Mouse (Mus musculus): Measurements from ENCODE around the gene A730071L15Rik. TPM values are rescaled to one million over a fixed set of nuclear protein-coding genes. Genes with fewer than 3 reads are reported as not detected.

A730071L15Rik gene
- polyA plus RNA-seq, 1 experiment = 0.74 TPM

DNA sequence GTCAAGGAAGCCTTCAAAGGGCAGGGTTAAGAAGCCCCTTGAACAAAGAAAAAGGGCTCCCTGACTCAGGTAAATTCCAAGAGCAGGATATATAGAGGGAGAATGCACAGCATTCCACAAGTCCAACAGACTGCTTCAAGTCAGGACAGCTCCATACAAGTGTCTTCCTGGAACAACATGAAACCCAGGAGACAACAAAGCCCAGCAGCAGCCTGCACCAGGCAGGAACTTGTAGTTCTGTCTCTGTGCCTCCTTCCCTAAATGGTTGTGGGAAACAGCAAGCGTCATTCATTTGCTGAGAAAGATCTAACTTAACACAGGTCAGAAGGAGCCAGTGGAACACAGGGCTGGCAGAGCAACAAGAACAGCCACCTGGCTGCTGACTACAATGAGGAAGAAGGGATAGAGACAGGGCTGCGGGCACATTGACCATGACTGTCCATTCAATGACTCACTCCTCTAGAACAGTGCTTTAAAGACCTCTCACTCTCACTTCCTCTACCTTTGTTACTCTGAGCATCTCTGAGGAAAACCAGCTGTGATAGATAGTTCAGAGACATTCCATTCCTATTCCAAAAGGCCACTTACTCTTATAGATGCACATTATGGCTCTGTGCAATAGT lies 30.7 kb upstream of the A730071L15Rik start:
- H3K4me1 ChIP-seq (ENCODE audit: control insufficient read depth, insufficient read depth, low read length) = no peaks in the 10 kb centered on the region
- no peak overlapping the region for H3K4me3 ChIP-seq (ENCODE audit: control insufficient read depth, low read depth, low read length)
- H3K27ac ChIP-seq (ENCODE audit: control insufficient read depth, insufficient read depth, low read depth, low read length) = no peak overlapping the region
- TF ChIP-seq CTCF (IDR thresholded peaks at IDR 0.05; ENCODE audit: control insufficient read depth, insufficient read depth, insufficient replicate concordance, low read depth, low read length) (no peak), POLR2A (IDR thresholded peaks at IDR 0.05; ENCODE audit: control insufficient read depth, low read depth, low read length) (no peak)
- no peaks in the 10 kb centered on the region for H3K27me3 ChIP-seq (ENCODE audit: control insufficient read depth, insufficient read depth, low read length)
- H3K36me3 ChIP-seq (ENCODE audit: control insufficient read depth, insufficient read depth, low read length) = no peaks in the 10 kb centered on the region

DNA sequence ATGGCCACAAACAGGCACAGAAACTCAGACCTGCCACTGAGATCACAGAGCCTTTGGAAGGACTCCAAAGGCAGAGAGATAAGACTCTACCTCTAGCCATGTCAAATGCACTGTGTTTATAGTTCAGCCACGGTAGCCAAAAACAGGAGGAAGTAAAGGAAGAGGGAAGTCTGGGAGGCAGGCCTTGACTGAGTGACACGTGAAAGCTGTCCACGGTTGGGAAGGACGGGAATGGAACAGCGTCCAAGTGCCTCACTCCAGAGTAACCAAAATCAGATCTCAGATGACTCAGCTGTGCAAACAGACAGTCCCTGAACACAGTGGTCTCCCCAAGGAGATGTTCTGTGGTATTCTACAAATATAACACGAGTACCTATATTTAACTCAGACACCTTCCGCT lies 25.1 kb upstream of the A730071L15Rik start:
- TF ChIP-seq CTCF (IDR thresholded peaks at IDR 0.05; ENCODE audit: control insufficient read depth, insufficient read depth, insufficient replicate concordance, low read depth, low read length) (no peak), POLR2A (IDR thresholded peaks at IDR 0.05; ENCODE audit: control insufficient read depth, low read depth, low read length) (no peak)
- Histone ChIP-seq H3K4me1 (ENCODE audit: control insufficient read depth, insufficient read depth, low read length) (no peaks in the 10 kb centered on the region), H3K4me3 (ENCODE audit: control insufficient read depth, low read depth, low read length) (no peak overlapping the region), H3K27ac (ENCODE audit: control insufficient read depth, insufficient read depth, low read depth, low read length) (no peak overlapping the region), H3K27me3 (ENCODE audit: control insufficient read depth, insufficient read depth, low read length) (no peaks in the 10 kb centered on the region), H3K36me3 (ENCODE audit: control insufficient read depth, insufficient read depth, low read length) (no peaks in the 10 kb centered on the region)

DNA sequence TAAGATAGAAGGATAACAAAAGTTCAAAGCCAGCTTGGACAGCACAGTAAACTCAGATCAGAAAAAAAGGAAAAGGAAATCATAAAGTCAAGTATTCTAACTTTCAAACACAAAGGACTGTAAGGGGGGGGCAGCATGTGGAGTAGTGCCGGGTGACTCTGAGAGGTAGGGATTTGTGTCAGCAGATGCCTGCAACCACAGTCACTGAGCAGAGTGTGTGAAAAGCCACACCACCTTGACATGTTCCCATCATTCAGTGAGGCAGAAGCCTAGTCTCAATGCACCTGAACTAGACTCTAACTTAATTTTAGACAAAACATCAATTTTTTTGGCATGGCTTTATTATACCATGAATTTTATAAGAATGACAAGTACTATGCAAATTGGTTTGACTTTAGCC lies 24.3 kb upstream of the A730071L15Rik start:
- no peak overlapping the region for H3K4me3 ChIP-seq (ENCODE audit: control insufficient read depth, low read depth, low read length)
- H3K27me3 ChIP-seq (ENCODE audit: control insufficient read depth, insufficient read depth, low read length) = no peaks in the 10 kb centered on the region
- TF ChIP-seq POLR2A (IDR thresholded peaks at IDR 0.05; ENCODE audit: control insufficient read depth, low read depth, low read length) (no peak), CTCF (IDR thresholded peaks at IDR 0.05; ENCODE audit: control insufficient read depth, insufficient read depth, insufficient replicate concordance, low read depth, low read length) (no peak)
- no peak overlapping the region for H3K27ac ChIP-seq (ENCODE audit: control insufficient read depth, insufficient read depth, low read depth, low read length)
- H3K4me1 ChIP-seq (ENCODE audit: control insufficient read depth, insufficient read depth, low read length) = no peaks in the 10 kb centered on the region
- no peaks in the 10 kb centered on the region for H3K36me3 ChIP-seq (ENCODE audit: control insufficient read depth, insufficient read depth, low read length)

DNA sequence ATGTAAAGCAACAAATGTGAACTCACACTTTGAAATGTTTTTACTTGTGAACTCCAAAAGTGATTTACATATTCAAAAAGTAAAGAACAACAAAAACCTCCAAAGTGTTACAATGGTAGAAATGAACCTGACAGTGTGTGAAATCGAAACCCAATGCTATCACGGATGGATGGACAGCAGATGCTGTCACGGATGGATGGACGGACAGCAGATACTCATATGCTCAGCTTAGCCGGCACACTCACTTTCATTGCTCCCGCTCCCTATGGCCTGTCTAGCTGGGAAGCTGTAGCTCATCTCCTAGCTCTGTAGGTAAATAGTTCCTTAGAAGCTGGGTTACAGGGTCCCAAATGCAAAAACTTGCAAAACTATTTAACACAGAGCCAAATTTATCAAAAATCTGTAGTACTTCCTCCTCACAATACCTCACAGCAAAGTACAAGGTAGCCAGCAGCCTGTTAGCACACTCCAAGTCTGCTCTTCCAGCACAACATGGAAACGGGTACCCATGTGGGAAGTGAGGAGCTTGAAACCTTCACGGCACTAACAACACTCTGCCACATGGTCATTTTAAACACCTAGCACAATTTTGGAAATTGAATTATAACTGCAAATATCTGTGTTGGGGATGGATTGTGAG lies 21.9 kb upstream of the A730071L15Rik start:
- Histone ChIP-seq H3K27me3 (ENCODE audit: control insufficient read depth, insufficient read depth, low read length) (no peaks in the 10 kb centered on the region), H3K4me3 (ENCODE audit: control insufficient read depth, low read depth, low read length) (no peak overlapping the region), H3K4me1 (ENCODE audit: control insufficient read depth, insufficient read depth, low read length) (no peaks in the 10 kb centered on the region), H3K36me3 (ENCODE audit: control insufficient read depth, insufficient read depth, low read length) (no peaks in the 10 kb centered on the region), H3K27ac (ENCODE audit: control insufficient read depth, insufficient read depth, low read depth, low read length) (no peak overlapping the region)
- TF ChIP-seq POLR2A (IDR thresholded peaks at IDR 0.05; ENCODE audit: control insufficient read depth, low read depth, low read length) = no peak
- no peak for TF ChIP-seq CTCF (IDR thresholded peaks at IDR 0.05; ENCODE audit: control insufficient read depth, insufficient read depth, insufficient replicate concordance, low read depth, low read length)

DNA sequence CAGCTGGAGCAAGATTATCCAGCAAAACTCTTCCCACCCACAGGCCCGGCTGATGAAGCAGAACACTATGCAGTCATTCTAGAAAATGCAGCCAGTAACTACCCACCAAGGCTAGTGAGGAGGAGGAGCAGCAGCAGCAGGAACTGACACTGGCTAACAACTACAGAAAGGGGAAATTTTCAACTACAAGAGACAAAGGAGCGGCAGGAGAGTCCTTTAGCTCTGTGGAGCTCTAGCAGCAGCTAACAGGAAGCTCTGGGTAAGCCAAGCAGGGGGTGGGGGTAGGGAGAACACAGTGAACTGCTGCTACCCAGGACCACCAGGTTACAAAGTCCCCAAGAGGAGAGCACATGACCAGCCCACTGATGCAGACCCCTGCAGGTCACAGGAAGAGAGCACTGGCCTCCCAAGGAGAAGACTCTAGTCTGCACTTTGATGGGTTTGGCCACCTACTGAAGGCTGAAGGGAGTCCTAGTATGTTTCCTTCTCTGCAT lies 21.1 kb upstream of the A730071L15Rik start:
- no peak for TF ChIP-seq POLR2A (IDR thresholded peaks at IDR 0.05; ENCODE audit: control insufficient read depth, low read depth, low read length)
- TF ChIP-seq CTCF (IDR thresholded peaks at IDR 0.05; ENCODE audit: control insufficient read depth, insufficient read depth, insufficient replicate concordance, low read depth, low read length) = no peak
- H3K4me3 ChIP-seq (ENCODE audit: control insufficient read depth, low read depth, low read length) = no peak overlapping the region
- H3K27ac ChIP-seq (ENCODE audit: control insufficient read depth, insufficient read depth, low read depth, low read length) = no peak overlapping the region
- H3K27me3 ChIP-seq (ENCODE audit: control insufficient read depth, insufficient read depth, low read length) = no peaks in the 10 kb centered on the region
- no peaks in the 10 kb centered on the region for H3K36me3 ChIP-seq (ENCODE audit: control insufficient read depth, insufficient read depth, low read length)
- H3K4me1 ChIP-seq (ENCODE audit: control insufficient read depth, insufficient read depth, low read length) = 0 out of 2 replicates have a peak, but pooled peaks cover 2% of the 10 kb centered on the region

DNA sequence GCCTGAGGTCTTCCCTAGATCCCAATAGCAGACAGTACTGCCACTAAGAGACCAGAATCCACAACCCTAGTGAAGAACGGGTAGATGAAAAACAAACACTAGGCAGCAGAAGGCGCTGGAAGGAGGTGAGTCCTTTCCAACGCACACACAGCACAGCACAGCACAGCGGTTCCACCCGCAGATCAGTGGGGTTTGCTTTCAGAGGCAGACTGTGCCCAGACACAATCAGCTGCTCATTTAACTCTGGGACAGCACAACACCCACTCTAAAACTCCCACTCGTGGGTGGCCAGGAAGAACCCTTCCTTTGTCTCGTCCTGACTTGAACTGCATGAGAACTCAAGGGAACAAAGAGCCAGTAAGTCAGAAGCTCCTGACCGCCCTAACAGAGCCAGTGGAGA lies 20.6 kb upstream of the A730071L15Rik start:
- TF ChIP-seq CTCF (IDR thresholded peaks at IDR 0.05; ENCODE audit: control insufficient read depth, insufficient read depth, insufficient replicate concordance, low read depth, low read length) = no peak
- TF ChIP-seq POLR2A (IDR thresholded peaks at IDR 0.05; ENCODE audit: control insufficient read depth, low read depth, low read length) = no peak
- Histone ChIP-seq H3K27me3 (ENCODE audit: control insufficient read depth, insufficient read depth, low read length) (no peaks in the 10 kb centered on the region), H3K4me3 (ENCODE audit: control insufficient read depth, low read depth, low read length) (no peak overlapping the region), H3K27ac (ENCODE audit: control insufficient read depth, insufficient read depth, low read depth, low read length) (no peak overlapping the region), H3K4me1 (ENCODE audit: control insufficient read depth, insufficient read depth, low read length) (0 out of 2 replicates have a peak, but pooled peaks cover 2% of the 10 kb centered on the region), H3K36me3 (ENCODE audit: control insufficient read depth, insufficient read depth, low read length) (no peaks in the 10 kb centered on the region)

DNA sequence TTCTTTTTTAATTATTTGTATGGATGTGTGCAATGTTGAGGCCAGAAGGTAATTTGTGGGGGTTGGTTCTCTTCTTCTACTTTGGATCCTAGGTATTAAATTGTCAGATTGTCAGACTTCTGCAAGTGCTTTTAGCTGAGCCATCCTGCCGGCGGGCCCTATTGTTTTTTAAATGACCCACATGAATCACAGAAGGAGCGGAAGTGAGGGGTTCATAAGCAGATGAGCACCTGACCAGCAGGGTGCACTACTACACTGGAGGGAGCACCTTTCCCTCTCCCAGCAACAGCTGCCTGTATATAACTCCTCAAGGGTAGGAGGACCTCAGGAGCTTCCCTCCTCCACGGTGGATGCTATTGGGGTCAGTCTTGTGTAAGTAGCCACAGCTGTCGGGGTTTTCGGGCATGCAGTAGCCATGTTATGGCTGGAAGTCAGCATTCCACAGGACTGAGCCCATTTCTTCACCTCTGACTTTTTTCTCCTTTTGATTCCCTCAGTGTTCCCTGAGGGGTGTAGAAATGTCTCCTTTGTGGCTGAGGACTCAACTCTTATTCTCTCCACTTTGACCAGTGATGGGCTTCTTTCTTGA lies 18.9 kb upstream of the A730071L15Rik start:
- TF ChIP-seq CTCF (IDR thresholded peaks at IDR 0.05; ENCODE audit: control insufficient read depth, insufficient read depth, insufficient replicate concordance, low read depth, low read length) (no peak), POLR2A (IDR thresholded peaks at IDR 0.05; ENCODE audit: control insufficient read depth, low read depth, low read length) (no peak)
- no peaks in the 10 kb centered on the region for H3K27me3 ChIP-seq (ENCODE audit: control insufficient read depth, insufficient read depth, low read length)
- H3K4me3 ChIP-seq (ENCODE audit: control insufficient read depth, low read depth, low read length) = no peak overlapping the region
- 0 out of 2 replicates have a peak, but pooled peaks cover 2% of the 10 kb centered on the region for H3K4me1 ChIP-seq (ENCODE audit: control insufficient read depth, insufficient read depth, low read length)
- H3K36me3 ChIP-seq (ENCODE audit: control insufficient read depth, insufficient read depth, low read length) = no peaks in the 10 kb centered on the region
- H3K27ac ChIP-seq (ENCODE audit: control insufficient read depth, insufficient read depth, low read depth, low read length) = no peak overlapping the region

Data from testis, adult 2 months (tissue).